Mouse (Mus musculus) small intestine, adult 2 months (tissue): Measurements from ENCODE around the gene Dixdc1. TPM values are rescaled to one million over a fixed set of nuclear protein-coding genes. Genes with fewer than 3 reads are reported as not detected.

Source experiments
- H3K27ac ChIP-seq: fragments of 200-500 bp; 2 replicates; pipeline ENCODE4 v1.5.1; 2012; ENCODE audit warnings: low read depth, low read length, control low read depth, inconsistent platforms; ENCODE audit not compliant: insufficient read depth
- H3K27me3 ChIP-seq: fragments of 200-500 bp; 2 replicates; pipeline ENCODE4 v1.6.1; 2012; ENCODE audit warnings: mild to moderate bottlenecking, moderate library complexity, low read length, inconsistent platforms; ENCODE audit not compliant: control insufficient read depth, insufficient read depth
- H3K36me3 ChIP-seq: fragments of 200-500 bp; 2 replicates; pipeline ENCODE4 v1.6.1; 2012; ENCODE audit warnings: mild to moderate bottlenecking, low read length, control low read depth, inconsistent platforms; ENCODE audit not compliant: control insufficient read depth, insufficient read depth
- H3K4me1 ChIP-seq: fragments of 200-500 bp; 2 replicates; pipeline ENCODE4 v1.6.1; 2012; ENCODE audit warnings: low read length, inconsistent platforms, mixed read lengths; ENCODE audit not compliant: control insufficient read depth, insufficient read depth, insufficient read length
- H3K4me3 ChIP-seq: fragments of 200-500 bp; 2 replicates; pipeline ENCODE4 v1.5.1; 2012; ENCODE audit warnings: low read depth, mild to moderate bottlenecking, control low read depth, inconsistent platforms, low read length, moderate library complexity
- CTCF ChIP-seq: fragments of 200-500 bp; IDR thresholded peaks from 2 replicates; pipeline ENCODE4 v1.5.1; 2012; ENCODE audit warnings: low read depth, mild to moderate bottlenecking, control low read depth, inconsistent platforms, low read length, moderate library complexity, mixed read lengths; ENCODE audit not compliant: insufficient replicate concordance, insufficient read length; ENCODE audit errors: extremely low read depth
- POLR2A ChIP-seq: fragments of 200-500 bp; IDR thresholded peaks from 2 replicates; pipeline ENCODE4 v1.6.1; 2012; ENCODE audit warnings: low read depth, mild to moderate bottlenecking, control low read depth, inconsistent platforms, low read length, moderate library complexity
- WGBS: fragments of 180-500 bp; shearing (Covaris S2); methylation state at CpG from one replicate; pipeline ENCODE4 v1.1.7; 2018; 5-methylcytosine and 5-hydroxymethylcytosine counted together
- polyA plus RNA-seq: library from polyadenylated mRNA; depleted of rRNA; stranded (reverse); fragments of >200 nt; gene quantifications from 2 replicates; pipeline ENCODE4 v1.2.3, GENCODE M21; 2012

The Dixdc1 gene
- polyA plus RNA-seq, 1 experiment, result 0.75 TPM

DNA sequence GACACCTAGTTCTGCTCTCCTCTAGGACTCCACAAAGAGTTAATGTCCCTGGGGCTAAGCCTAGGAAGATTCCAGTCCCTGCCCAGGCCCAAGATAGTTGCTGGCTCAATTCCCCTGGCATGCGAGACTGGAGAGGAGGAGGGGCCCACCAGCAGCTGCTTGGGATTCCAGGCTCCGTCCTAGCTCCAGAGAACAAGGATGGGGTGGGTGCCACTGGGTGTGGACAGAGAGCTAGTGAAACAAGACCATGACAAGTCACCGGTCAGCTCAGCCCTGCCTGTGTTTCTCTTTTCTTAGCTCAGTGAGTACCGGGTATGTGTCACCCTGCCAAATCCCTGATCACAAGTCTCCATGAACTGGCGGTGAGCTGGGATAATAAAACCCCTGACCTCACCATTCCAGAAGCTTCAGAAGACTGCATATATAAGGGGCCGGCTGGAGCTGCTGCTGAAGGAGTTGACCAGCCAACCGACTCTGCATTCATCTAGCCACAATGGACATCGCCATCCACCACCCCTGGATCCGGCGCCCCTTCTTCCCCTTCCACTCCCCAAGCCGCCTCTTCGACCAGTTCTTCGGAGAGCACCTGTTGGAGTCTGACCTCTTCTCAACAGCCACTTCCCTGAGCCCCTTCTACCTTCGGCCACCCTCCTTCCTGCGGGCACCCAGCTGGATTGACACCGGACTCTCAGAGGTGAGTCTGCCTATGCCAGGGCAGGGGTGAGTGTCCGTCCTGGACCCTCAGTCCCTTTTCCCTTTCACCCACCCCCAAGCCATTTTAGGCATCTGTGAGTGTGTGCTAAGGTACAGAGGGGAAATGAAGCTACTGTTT is 13.7 kb upstream of the Dixdc1 start:
- TF ChIP-seq CTCF (no peak), POLR2A (no peak)
- Histone ChIP-seq H3K27me3 (0 out of 2 replicates have a peak, but pooled peaks cover 3% of the 10 kb centered on the region), H3K36me3 (no peaks in the 10 kb centered on the region), H3K27ac (peak overlapping the region; percentile 44), H3K4me3 (peak overlapping the region; percentile 54), H3K4me1 (no peaks in the 10 kb centered on the region)
- WGBS, result 48% methylated on average over 17 of the region's 17 CpGs

DNA sequence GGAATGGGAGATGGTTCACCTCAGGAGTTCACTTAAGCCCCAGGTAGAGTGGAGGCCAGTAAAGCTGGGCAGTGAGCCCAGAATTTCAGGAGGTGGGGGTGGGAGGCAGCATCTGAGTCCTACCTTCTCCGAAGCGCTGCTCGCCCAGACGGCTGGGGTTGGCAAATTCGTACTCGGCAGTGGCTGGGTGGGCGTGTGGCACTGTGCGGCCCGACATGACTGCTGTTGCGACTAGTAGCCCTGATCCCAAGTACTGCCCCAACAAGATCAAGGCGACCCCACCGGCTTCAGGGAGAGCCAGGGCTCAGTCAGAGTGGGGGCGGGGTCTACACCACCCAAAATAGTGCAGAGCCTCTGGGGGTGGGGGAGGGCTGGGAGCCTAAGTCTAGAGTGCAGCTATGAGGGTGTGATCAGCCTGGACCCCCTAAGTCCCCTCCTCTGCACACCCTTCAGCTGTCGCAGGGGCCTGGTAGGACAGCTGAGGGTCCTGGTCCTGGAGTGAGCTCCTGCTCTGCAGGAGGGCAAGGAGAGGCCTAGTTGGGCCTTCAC is 12.8 kb upstream of the Dixdc1 start, which contains the start of gene Hspb2:
TSS of gene Hspb2 (minus strand) at position 301 of the 549 bp plus-strand sequence.
- TF ChIP-seq POLR2A (no peak), CTCF (no peak)
- H3K4me1 ChIP-seq, result no peaks in the 10 kb centered on the region
- H3K36me3 ChIP-seq, result no peaks in the 10 kb centered on the region
- H3K27ac ChIP-seq, result peak within 1 kb of the TSS; percentile 55
- 80% methylated on average over 14 of the region's 14 CpGs for WGBS
- H3K4me3 ChIP-seq, result peak within 1 kb of the TSS; percentile 54
- 0 out of 2 replicates have a peak, but pooled peaks cover 3% of the 10 kb centered on the region for H3K27me3 ChIP-seq

DNA sequence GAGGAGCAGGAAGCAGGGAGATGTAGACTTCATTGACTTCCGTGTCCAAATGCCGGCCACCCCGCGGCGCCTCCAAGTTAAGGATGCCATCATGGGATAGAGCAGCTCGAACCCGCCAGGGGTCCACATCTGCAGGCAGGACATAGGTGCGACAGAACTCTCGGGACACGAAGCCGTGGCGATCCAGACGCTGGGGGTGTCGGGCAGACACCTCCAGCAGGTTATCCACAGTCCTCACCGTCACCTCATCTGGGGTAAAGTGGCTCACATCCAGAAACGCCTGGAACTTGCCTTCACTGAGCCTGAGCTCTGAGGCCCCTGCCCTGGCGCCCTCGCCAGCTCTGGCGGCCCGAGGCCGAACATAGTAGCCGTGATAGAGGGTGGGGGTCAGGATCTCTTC is 12.0 kb upstream of the Dixdc1 start, which contains the start of gene Cryab:
TSS of gene Cryab (plus strand) at position 3 of the 400 bp plus-strand sequence.
- Histone ChIP-seq H3K27me3 (0 out of 2 replicates have a peak, but pooled peaks cover 3% of the 10 kb centered on the region), H3K27ac (peak within 1 kb of the TSS; percentile 55; the same call in 1 of the 2 replicates), H3K4me3 (peak within 1 kb of the TSS; percentile 37), H3K36me3 (no peaks in the 10 kb centered on the region), H3K4me1 (peaks cover 2% of the 10 kb centered on the region; the same call in 1 of the 2 replicates)
- TF ChIP-seq CTCF (no peak), POLR2A (no peak)
- 80% methylated on average over 22 of the region's 22 CpGs for WGBS

DNA sequence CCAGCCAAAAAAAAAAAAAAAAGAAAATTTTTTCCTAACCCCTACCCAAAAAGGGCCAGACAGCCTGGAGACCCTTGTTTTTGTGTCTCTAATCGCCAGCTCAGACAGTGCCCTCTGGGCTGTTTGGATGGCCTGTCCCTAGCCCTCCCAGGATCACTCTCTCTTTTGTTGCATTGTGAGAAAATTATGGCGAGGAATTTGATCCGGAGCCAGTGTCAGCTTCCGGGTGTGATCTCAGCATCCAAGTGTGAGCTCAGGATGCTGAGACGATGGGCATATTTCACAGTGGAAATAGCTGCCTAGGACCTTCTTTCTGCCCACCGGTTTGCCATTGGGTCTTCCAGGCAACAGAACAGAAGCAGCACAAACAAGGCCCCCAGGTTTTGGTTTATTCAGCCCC is 11.4 kb upstream of the Dixdc1 start:
- no peak overlapping the region for H3K27ac ChIP-seq
- 0 out of 2 replicates have a peak, but pooled peaks cover 3% of the 10 kb centered on the region for H3K27me3 ChIP-seq
- 80% methylated on average over 6 of the region's 6 CpGs for WGBS
- no peaks in the 10 kb centered on the region for H3K36me3 ChIP-seq
- H3K4me3 ChIP-seq, result no peak overlapping the region
- H3K4me1 ChIP-seq, result peaks cover 2% of the 10 kb centered on the region; the same call in 1 of the 2 replicates
- TF ChIP-seq CTCF (no peak), POLR2A (no peak)

DNA sequence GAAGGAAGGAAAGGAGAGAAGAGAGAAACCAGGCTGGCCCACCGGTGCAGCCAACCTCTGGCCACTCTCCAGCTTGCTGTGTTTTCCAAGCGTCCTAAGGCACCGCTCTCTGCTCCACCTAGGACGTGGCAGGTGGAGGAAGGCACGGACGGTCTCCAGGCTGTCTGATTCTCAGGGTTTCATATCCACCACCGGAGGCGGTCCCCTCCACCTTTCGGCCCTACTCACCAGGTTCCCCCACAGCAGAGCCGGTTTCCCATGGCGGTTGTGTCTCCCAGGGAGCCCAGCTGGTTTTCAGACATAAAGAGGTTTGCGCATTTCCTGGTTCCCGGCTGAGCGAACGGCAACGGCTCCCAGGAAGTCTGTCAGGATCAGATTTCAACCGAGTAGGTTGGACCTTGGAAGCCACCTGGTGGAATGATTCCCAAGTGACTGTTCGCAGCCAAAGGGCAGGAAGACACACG is 6.9 kb upstream of the Dixdc1 start, which contains the start of gene 2310030G06Rik:
TSS of gene 2310030G06Rik (minus strand) at position 323 of the 464 bp plus-strand sequence.
- Histone ChIP-seq H3K27ac (peak within 1 kb of the TSS; percentile 98), H3K27me3 (no peaks in the 10 kb centered on the region), H3K4me3 (peak within 1 kb of the TSS; percentile 92), H3K36me3 (0 out of 2 replicates have a peak, but pooled peaks cover 1% of the 10 kb centered on the region), H3K4me1 (peaks cover 5% of the 10 kb centered on the region; the same call in 1 of the 2 replicates)
- peak; percentile 35; the same call in 1 of the 2 replicates for TF ChIP-seq CTCF
- TF ChIP-seq POLR2A, result peak; percentile 66; the same call in 1 of the 2 replicates
- 5% methylated on average over 19 of the region's 19 CpGs for WGBS

DNA sequence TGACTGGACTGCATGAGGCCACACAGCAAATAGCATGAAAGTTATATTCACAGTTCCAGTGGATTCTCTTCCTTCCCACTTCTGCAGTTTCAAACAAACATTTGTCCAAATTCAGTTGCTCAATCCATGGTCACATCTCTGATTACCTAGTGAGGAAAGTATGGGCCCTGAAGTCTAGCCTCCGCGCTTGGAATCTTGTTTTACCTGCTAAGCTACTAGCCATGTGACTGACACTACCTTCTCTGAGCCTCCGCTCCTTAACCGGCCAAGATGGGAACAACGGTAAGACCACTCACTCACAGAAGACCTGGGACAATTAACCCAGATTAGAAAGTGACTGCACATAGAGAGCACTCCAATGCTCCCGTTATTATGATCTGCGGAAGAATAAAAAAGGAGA is 6.5 kb upstream of the Dixdc1 start:
- Histone ChIP-seq H3K36me3 (peaks cover 4% of the 10 kb centered on the region; the same call in 1 of the 2 replicates), H3K4me3 (peak overlapping the region; percentile 92), H3K4me1 (peaks cover 5% of the 10 kb centered on the region; the same call in 1 of the 2 replicates), H3K27ac (peak overlapping the region; percentile 98), H3K27me3 (no peaks in the 10 kb centered on the region)
- TF ChIP-seq CTCF (no peak), POLR2A (no peak)
- 13% methylated on average over 7 of the region's 7 CpGs for WGBS
